Mouse (Mus musculus) limb, embryonic 14.5 days (tissue): Measurements from ENCODE around the gene Rer1. TPM values are rescaled to one million over a fixed set of nuclear protein-coding genes. Genes with fewer than 3 reads are reported as not detected.

Experiments
- ATAC-seq: fragments of 200-750 bp; cut with Nextera tagmentation; 2 replicates; pipeline ENCODE4 v1.8.0; 2017; ENCODE audit warnings: low read depth, moderate number of reproducible peaks, moderate TSS enrichment; ENCODE audit not compliant: low FRiP score
- DNase-seq: peaks from one replicate; pipeline ENCODE4 v3.0.0-alpha.2; 2015; ENCODE audit warnings: low spot score
- H3K27ac ChIP-seq: fragments of 300-500 bp; sonication (generic); replicated peaks from 2 replicates; pipeline ENCODE4 v1.5.1; 2014; ENCODE audit warnings: low read depth, mild to moderate bottlenecking, low read length, moderate library complexity, mixed read lengths
- H3K27me3 ChIP-seq: fragments of 300-500 bp; sonication (generic); 2 replicates; pipeline ENCODE4 v1.6.1; 2014; ENCODE audit warnings: low read length, mixed read lengths; ENCODE audit not compliant: control insufficient read depth, insufficient read depth
- H3K36me3 ChIP-seq: fragments of 300-500 bp; sonication (generic); 2 replicates; pipeline ENCODE4 v1.6.1; 2014; ENCODE audit warnings: mild to moderate bottlenecking, low read length, moderate library complexity, mixed read lengths; ENCODE audit not compliant: control insufficient read depth, insufficient read depth
- H3K4me1 ChIP-seq: fragments of 300-500 bp; sonication (generic); 2 replicates; pipeline ENCODE4 v1.6.1; 2014; ENCODE audit warnings: antibody characterized with exemption, low read length, mixed read lengths; ENCODE audit not compliant: control insufficient read depth, insufficient read depth
- H3K4me2 ChIP-seq: fragments of 300-500 bp; sonication (generic); replicated peaks from 2 replicates; pipeline ENCODE4 v1.6.1; 2014; ENCODE audit warnings: low read depth, mild to moderate bottlenecking, low read length, moderate library complexity; ENCODE audit not compliant: severe bottlenecking
- H3K4me3 ChIP-seq: fragments of 300-500 bp; sonication (generic); replicated peaks from 2 replicates; pipeline ENCODE4 v1.5.1; 2014; ENCODE audit warnings: low read length
- H3K9ac ChIP-seq: fragments of 300-500 bp; sonication (generic); 2 replicates; pipeline ENCODE4 v1.6.1; 2014; ENCODE audit warnings: mild to moderate bottlenecking, low read depth, low read length, moderate library complexity; ENCODE audit not compliant: severe bottlenecking
- H3K9me3 ChIP-seq: fragments of 300-500 bp; sonication (generic); 2 replicates; pipeline ENCODE4 v1.6.1; 2016; ENCODE audit warnings: low read length; ENCODE audit not compliant: control insufficient read depth
- POLR2A ChIP-seq: fragments of 200-500 bp; IDR thresholded peaks from 2 replicates; pipeline ENCODE4 v1.8.0; 2012; ENCODE audit warnings: inconsistent platforms, mild to moderate bottlenecking, moderate library complexity, borderline replicate concordance; ENCODE audit not compliant: insufficient read depth, insufficient read length; ENCODE audit errors: extremely low read depth
- WGBS: fragments of 180-500 bp; shearing (Covaris S2); extraction: QIAGEN DNeasy Blood & Tissue Kit; methylation state at CpG from one replicate; pipeline ENCODE4 v1.1.7; 2014; 5-methylcytosine and 5-hydroxymethylcytosine counted together
- polyA plus RNA-seq, 2 experiments: library from polyadenylated mRNA; depleted of rRNA in 1 of 2; stranded (reverse) in 1 of 2; unstranded in 1 of 2; fragments of >200 nt; fragmentation: Nextera tagmentation in 1 of 2; extraction: Ambion mirVana in 1 of 2; gene quantifications; 2 replicates each; pipeline versions ENCODE4 v1.2.1 to v1.2.3; 2012 to 2014

Rer1 gene
- polyA plus RNA-seq, 2 experiments = 129 to 175 TPM

DNA sequence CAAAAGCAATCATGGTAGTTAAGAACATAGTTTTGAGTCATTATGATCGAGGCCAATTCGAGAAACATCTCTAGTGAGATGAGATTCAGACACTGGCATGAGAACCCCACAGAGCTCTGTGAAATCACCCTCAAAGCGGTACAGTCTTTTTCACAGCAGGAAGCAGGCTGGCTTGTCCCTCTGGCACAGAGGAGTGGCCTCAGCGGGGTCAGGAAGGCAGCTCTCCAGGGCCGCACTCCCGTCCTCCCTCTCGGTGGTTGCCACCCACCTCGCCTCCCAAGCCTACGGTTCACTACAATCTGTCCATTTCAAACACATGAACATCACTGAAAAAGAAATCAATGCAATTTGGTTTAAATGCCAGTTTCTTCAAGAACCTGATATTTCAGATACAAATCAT, 11.8 kb downstream of the Rer1 start:
- no peak overlapping the region for H3K27ac ChIP-seq
- no peak overlapping the region for H3K9ac ChIP-seq
- H3K27me3 ChIP-seq = no peaks in the 10 kb centered on the region
- no peak overlapping the region for H3K4me2 ChIP-seq
- 79% methylated on average over 9 of the region's 9 CpGs for whole genome bisulfite sequencing
- DNase-seq = no peak
- peaks cover 95% of the 10 kb centered on the region for H3K36me3 ChIP-seq
- no peaks in the 10 kb centered on the region for H3K9me3 ChIP-seq
- no peak for ATAC-seq
- H3K4me1 ChIP-seq = no peaks in the 10 kb centered on the region
- TF ChIP-seq POLR2A = no peak
- H3K4me3 ChIP-seq = no peak overlapping the region

GRCm38 (mm10) chr4:155070921-155071320, 15.3 kb downstream of the Rer1 start:
- H3K9ac ChIP-seq = no peak overlapping the region
- TF ChIP-seq POLR2A = no peak
- no peaks in the 10 kb centered on the region for H3K9me3 ChIP-seq
- ATAC-seq = no peak
- DNase-seq = no peak
- WGBS = 88% methylated on average over 5 of the region's 5 CpGs
- no peak overlapping the region for H3K4me2 ChIP-seq
- H3K27ac ChIP-seq = no peak overlapping the region
- H3K4me3 ChIP-seq = no peak overlapping the region
- H3K36me3 ChIP-seq = peaks cover 75% of the 10 kb centered on the region
- H3K27me3 ChIP-seq = no peaks in the 10 kb centered on the region
- peaks cover 12% of the 10 kb centered on the region for H3K4me1 ChIP-seq

GRCm38 (mm10) chr4:155070199-155070598, 16.0 kb downstream of the Rer1 start:
- TF ChIP-seq POLR2A = no peak
- WGBS = 94% methylated on average over 13 of the region's 13 CpGs

DNA sequence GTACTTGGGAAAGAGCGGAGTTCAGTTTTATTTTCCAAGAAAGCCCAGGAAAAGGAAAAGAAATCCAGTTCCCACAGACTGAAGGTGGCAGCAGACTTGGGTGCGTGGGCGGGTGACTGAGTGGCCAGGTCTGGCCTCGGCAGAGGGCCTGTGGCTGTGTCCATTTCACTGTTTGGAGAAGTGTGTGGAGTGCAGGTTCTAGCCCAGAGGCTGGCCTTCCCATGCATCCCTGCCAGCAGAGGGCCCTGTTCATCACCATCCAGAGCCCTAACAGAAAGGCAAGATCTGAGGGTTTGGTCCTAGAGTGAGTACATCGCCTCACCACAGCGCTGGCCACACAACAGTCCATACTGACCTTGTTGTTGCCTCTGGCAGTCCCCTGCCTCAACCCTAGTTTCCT, 17.0 kb downstream of the Rer1 start:
- H3K27me3 ChIP-seq = no peaks in the 10 kb centered on the region
- peaks cover 12% of the 10 kb centered on the region for H3K4me1 ChIP-seq
- ATAC-seq = no peak
- DNase-seq = no peak
- H3K9ac ChIP-seq = no peak overlapping the region
- peaks cover 57% of the 10 kb centered on the region for H3K36me3 ChIP-seq
- no peak overlapping the region for H3K4me3 ChIP-seq
- TF ChIP-seq POLR2A = no peak
- no peak overlapping the region for H3K4me2 ChIP-seq
- no peaks in the 10 kb centered on the region for H3K9me3 ChIP-seq
- H3K27ac ChIP-seq = no peak overlapping the region
- 84% methylated on average over 6 of the region's 6 CpGs for WGBS

More at GRCm38 (mm10) chr4:155070199-155070598, 16.0 kb downstream of the Rer1 start:
- Histone ChIP-seq H3K36me3 (peaks cover 68% of the 10 kb centered on the region), H3K4me1 (peaks cover 12% of the 10 kb centered on the region), H3K27ac (no peak overlapping the region), H3K27me3 (no peaks in the 10 kb centered on the region), H3K9ac (no peak overlapping the region), H3K4me2 (no peak overlapping the region), H3K4me3 (no peak overlapping the region), H3K9me3 (no peaks in the 10 kb centered on the region)
- DNase-seq (no peak), ATAC-seq (no peak)

GRCm38 (mm10) chr4:155068357-155068972, 17.7 kb downstream of the Rer1 start:
- 94% methylated on average over 20 of the region's 20 CpGs for WGBS
- Histone ChIP-seq H3K9ac (no peak overlapping the region), H3K27me3 (no peaks in the 10 kb centered on the region), H3K4me3 (no peak overlapping the region), H3K4me2 (no peak overlapping the region; the same call in 1 of the 2 replicates), H3K4me1 (peaks cover 12% of the 10 kb centered on the region), H3K9me3 (no peaks in the 10 kb centered on the region), H3K27ac (no peak overlapping the region), H3K36me3 (peaks cover 50% of the 10 kb centered on the region)
- DNase-seq = no peak
- TF ChIP-seq POLR2A = no peak
- no peak for ATAC-seq
